In the genomic region with DNA sequence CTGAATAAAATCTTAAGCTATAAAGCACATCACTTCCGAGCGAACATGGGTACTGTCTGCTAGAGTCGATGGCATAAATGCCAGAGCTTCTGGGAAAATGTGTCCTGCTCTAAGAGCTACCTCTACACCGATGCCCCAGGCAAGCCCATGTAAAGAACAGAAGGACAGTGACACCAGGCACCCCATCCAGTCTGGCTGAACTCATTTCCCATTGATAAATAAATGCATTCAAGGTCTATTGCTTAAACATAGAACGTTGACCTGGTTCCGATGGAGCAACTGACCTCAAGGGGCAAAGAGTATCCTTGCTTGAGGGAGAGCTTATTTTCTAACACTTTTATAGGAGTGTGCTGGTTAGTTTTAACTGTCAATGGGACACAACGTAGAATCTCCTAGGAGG, we compare ENCODE assay signal across 22 mouse cellular contexts. TPM values are rescaled to one million over a fixed set of nuclear protein-coding genes. Genes with fewer than 3 reads are reported as not detected.
DNase-seq lines count a peak whose midpoint lies in the region; ATAC-seq and TF ChIP-seq lines count a peak whose summit lies in the region.
"Had no signal": no experiment of that assay in that cellular context is flagged by ENCODE, and none has a peak within 500 bp of the region (broad histone marks: within the 10 kb centered on the region; RNA-seq: fewer than 3 reads in every experiment).

No protein-coding gene starts in this region.

- 94% methylated on average over 7 of the region's 7 CpGs for WGBS in forebrain, embryonic 11.5 days
- WGBS in forebrain, embryonic 16.5 days, result 92% methylated on average over 7 of the region's 7 CpGs
- WGBS in liver, adult 2 months, result 18% methylated on average over 7 of the region's 7 CpGs
- WGBS in liver, embryonic 11.5 days, result 87% methylated on average over 7 of the region's 7 CpGs
- 71% methylated on average over 7 of the region's 7 CpGs for WGBS in liver, embryonic 15.5 days (ENCODE audit: insufficient replicate concordance)
- WGBS in liver, postnatal 0 days (ENCODE audit: insufficient replicate concordance), result 70% methylated on average over 7 of the region's 7 CpGs

- no peaks in the 10 kb centered on the region for H3K36me3 ChIP-seq in forebrain, embryonic 11.5 days (ENCODE audit: control insufficient read depth, insufficient read depth, low read length)
- no peaks in the 10 kb centered on the region for H3K36me3 ChIP-seq in forebrain, embryonic 16.5 days (ENCODE audit: control insufficient read depth, insufficient read depth)
- no peaks in the 10 kb centered on the region for H3K36me3 ChIP-seq in liver, adult 2 months (ENCODE audit: control insufficient read depth, insufficient read depth, low read length)
- H3K36me3 ChIP-seq in liver, embryonic 11.5 days (ENCODE audit: control insufficient read depth, insufficient read depth, low read length), result no peaks in the 10 kb centered on the region
- H3K36me3 ChIP-seq in liver, embryonic 15.5 days (replicated peaks), result no peaks in the 10 kb centered on the region
- no peaks in the 10 kb centered on the region for H3K36me3 ChIP-seq in liver, postnatal 0 days (replicated peaks; ENCODE audit: insufficient read depth, low read length)
- H3K36me3 ChIP-seq: embryonic facial prominence, embryonic 10.5 days; embryonic facial prominence, embryonic 12.5 days; forebrain, embryonic 12.5 days had no signal

- H3K27ac ChIP-seq in forebrain, embryonic 11.5 days (ENCODE audit: low read depth, low read length), result no peak overlapping the region
- H3K27ac ChIP-seq in forebrain, embryonic 16.5 days (ENCODE audit: low read length), result no peak overlapping the region
- no peak overlapping the region for H3K27ac ChIP-seq in liver, adult 2 months (replicated peaks; ENCODE audit: insufficient read depth, low read depth, low read length)
- no peak overlapping the region for H3K27ac ChIP-seq in liver, embryonic 11.5 days (ENCODE audit: low read depth, low read length)
- H3K27ac ChIP-seq in liver, embryonic 15.5 days (replicated peaks), result no peak overlapping the region; the same call in 1 of the 2 replicates
- H3K27ac ChIP-seq in liver, postnatal 0 days (ENCODE audit: low read depth), result peak overlapping the region; percentile 74
- H3K27ac ChIP-seq: embryonic facial prominence, embryonic 10.5 days; embryonic facial prominence, embryonic 12.5 days; forebrain, embryonic 12.5 days had no signal

- peak; percentile 57 for TF ChIP-seq EP300 in liver, postnatal 0 days (IDR thresholded peaks at IDR 0.05; ENCODE audit: low read depth)

- H3K79me2 ChIP-seq in liver, adult 2 months (ENCODE audit: control insufficient read depth, insufficient read depth, low read length), result no peaks in the 10 kb centered on the region; the same call in 1 of the 2 replicates

- no peaks in the 10 kb centered on the region for H3K4me1 ChIP-seq in forebrain, embryonic 11.5 days (replicated peaks; ENCODE audit: control insufficient read depth, insufficient read depth, low read length)
- H3K4me1 ChIP-seq in forebrain, embryonic 16.5 days (replicated peaks; ENCODE audit: control insufficient read depth, insufficient read depth, low read length), result 0 out of 2 replicates have a peak, but pooled peaks cover 2% of the 10 kb centered on the region
- H3K4me1 ChIP-seq in liver, adult 2 months (ENCODE audit: control insufficient read depth, insufficient read depth, low read length), result peaks cover 23% of the 10 kb centered on the region
- H3K4me1 ChIP-seq in liver, embryonic 11.5 days (replicated peaks; ENCODE audit: control insufficient read depth, insufficient read depth, low read length), result peaks cover 9% of the 10 kb centered on the region
- peaks cover 12% of the 10 kb centered on the region for H3K4me1 ChIP-seq in liver, embryonic 15.5 days (replicated peaks)
- peaks cover 8% of the 10 kb centered on the region; the same call in 1 of the 2 replicates for H3K4me1 ChIP-seq in liver, postnatal 0 days (ENCODE audit: insufficient read depth)
- H3K4me1 ChIP-seq: embryonic facial prominence, embryonic 12.5 days; forebrain, embryonic 12.5 days had no signal

- H3K4me2 ChIP-seq in forebrain, embryonic 11.5 days (ENCODE audit: low read depth, low read length, severe bottlenecking), result no peak overlapping the region
- no peak overlapping the region for H3K4me2 ChIP-seq in forebrain, embryonic 16.5 days (ENCODE audit: low read length)
- H3K4me2 ChIP-seq in liver, embryonic 11.5 days, result no peak overlapping the region
- no peak overlapping the region for H3K4me2 ChIP-seq in liver, embryonic 15.5 days
- H3K4me2 ChIP-seq in liver, postnatal 0 days (ENCODE audit: low read depth, low read length), result no peak overlapping the region
- H3K4me2 ChIP-seq: embryonic facial prominence, embryonic 12.5 days; forebrain, embryonic 12.5 days had no signal

- H3K9me3 ChIP-seq in forebrain, embryonic 11.5 days (ENCODE audit: control insufficient read depth, low read length), result no peaks in the 10 kb centered on the region
- no peaks in the 10 kb centered on the region; the same call in 1 of the 2 replicates for H3K9me3 ChIP-seq in forebrain, embryonic 16.5 days (ENCODE audit: control insufficient read depth, low read length)
- H3K9me3 ChIP-seq in liver, embryonic 11.5 days (ENCODE audit: control insufficient read depth, low read length), result peaks cover 2% of the 10 kb centered on the region; the same call in 1 of the 2 replicates
- no peaks in the 10 kb centered on the region for H3K9me3 ChIP-seq in liver, embryonic 15.5 days (replicated peaks)
- H3K9me3 ChIP-seq in liver, postnatal 0 days (ENCODE audit: low read length), result no peaks in the 10 kb centered on the region
- H3K9me3 ChIP-seq: embryonic facial prominence, embryonic 10.5 days; embryonic facial prominence, embryonic 12.5 days; forebrain, embryonic 12.5 days had no signal

- ATAC-seq in forebrain, embryonic 11.5 days (replicated peaks; ENCODE audit: low FRiP score), result no peak
- no peak for ATAC-seq in forebrain, embryonic 16.5 days
- ATAC-seq in liver, embryonic 11.5 days (replicated peaks; ENCODE audit: low FRiP score), result no peak
- ATAC-seq in liver, embryonic 15.5 days (ENCODE audit: insufficient read depth), result peak; percentile 32
- peak; percentile 77 for ATAC-seq in liver, postnatal 0 days
- ATAC-seq: forebrain, embryonic 14.5 days; forebrain, postnatal 0 days had no signal

- no peak for TF ChIP-seq POLR2A in liver, adult 2 months (IDR thresholded peaks at IDR 0.05; ENCODE audit: extremely low read depth, insufficient read depth, low read length)

- TF ChIP-seq CTCF in liver, adult 2 months (IDR thresholded peaks at IDR 0.05; ENCODE audit: low read depth, low read length), result no peak
- TF ChIP-seq CTCF in liver, postnatal 0 days (IDR thresholded peaks at IDR 0.05; ENCODE audit: low read depth), result no peak

- no peak overlapping the region for H3K4me3 ChIP-seq in forebrain, embryonic 11.5 days (ENCODE audit: low read depth, low read length)
- H3K4me3 ChIP-seq in forebrain, embryonic 16.5 days (replicated peaks; ENCODE audit: low read length), result no peak overlapping the region
- H3K4me3 ChIP-seq in liver, adult 2 months (ENCODE audit: insufficient read depth, low read depth, low read length), result no peak overlapping the region
- H3K4me3 ChIP-seq in liver, embryonic 11.5 days (ENCODE audit: low read depth, low read length), result no peak overlapping the region
- H3K4me3 ChIP-seq in liver, embryonic 15.5 days (replicated peaks), result no peak overlapping the region
- no peak overlapping the region for H3K4me3 ChIP-seq in liver, postnatal 0 days (ENCODE audit: low read depth, low read length)
- H3K4me3 ChIP-seq: embryonic facial prominence, embryonic 10.5 days; embryonic facial prominence, embryonic 12.5 days; forebrain, embryonic 12.5 days had no signal

- no peak overlapping the region for H3K9ac ChIP-seq in forebrain, embryonic 11.5 days (ENCODE audit: low read length)
- no peak overlapping the region for H3K9ac ChIP-seq in forebrain, embryonic 16.5 days (replicated peaks; ENCODE audit: low read depth, low read length)
- H3K9ac ChIP-seq in liver, adult 2 months (ENCODE audit: low read depth, low read length), result no peak overlapping the region
- no peak overlapping the region for H3K9ac ChIP-seq in liver, embryonic 11.5 days (ENCODE audit: low read depth, low read length)
- H3K9ac ChIP-seq in liver, embryonic 15.5 days, result no peak overlapping the region
- no peak overlapping the region for H3K9ac ChIP-seq in liver, postnatal 0 days (replicated peaks)
- H3K9ac ChIP-seq: embryonic facial prominence, embryonic 12.5 days; forebrain, embryonic 12.5 days; forebrain, postnatal 0 days had no signal

- no peaks in the 10 kb centered on the region for H3K27me3 ChIP-seq in forebrain, embryonic 11.5 days (ENCODE audit: control insufficient read depth, insufficient read depth, low read length)
- no peaks in the 10 kb centered on the region for H3K27me3 ChIP-seq in forebrain, embryonic 16.5 days (replicated peaks; ENCODE audit: control insufficient read depth, insufficient read depth, low read length)
- H3K27me3 ChIP-seq in liver, adult 2 months (ENCODE audit: control insufficient read depth, insufficient read depth, low read length), result no peaks in the 10 kb centered on the region
- no peaks in the 10 kb centered on the region for H3K27me3 ChIP-seq in liver, embryonic 11.5 days (replicated peaks; ENCODE audit: control insufficient read depth, insufficient read depth, low read length)
- no peaks in the 10 kb centered on the region for H3K27me3 ChIP-seq in liver, embryonic 15.5 days
- no peaks in the 10 kb centered on the region for H3K27me3 ChIP-seq in liver, postnatal 0 days (ENCODE audit: insufficient read depth, low read length)
- H3K27me3 ChIP-seq: embryonic facial prominence, embryonic 12.5 days; forebrain, embryonic 12.5 days had no signal

- DNase-seq in forebrain, embryonic 11.5 days (ENCODE audit: low spot score), result peak; percentile 33
- DNase-seq in liver, adult 2 months (ENCODE audit: extremely low read depth, low read depth, low spot score), result peak; percentile 98
- no peak for DNase-seq in liver, embryonic 11.5 days (ENCODE audit: low spot score)
- no peak for DNase-seq in liver
- no peak for DNase-seq in liver, postnatal 0 days
- no peak for DNase-seq in frontal cortex, adult 2 months (ENCODE audit: extremely low spot score in 1 of 2, low spot score in 1 of 2)
- DNase-seq: adrenal gland, adult 8-10 months; adrenal gland, postnatal 14 days; adrenal gland, postnatal 36 days; cerebellum, adult 11-12 months; cerebellum, adult 2 months; cerebellum, adult 9-10 months; cerebellum, postnatal 10 days; cerebellum, postnatal 25 days; forebrain, postnatal 0 days had no signal

RNA-seq across cellular contexts. Expression of gene Ddah1, which starts 30.6 kb away (rescaled TPM):
- polyA plus RNA-seq in forebrain, embryonic 11.5 days (2014; fragmentation: Nextera tagmentation; extraction: Ambion mirVana), result 71.2 and 84.3 TPM in 2 replicates
- polyA plus RNA-seq in forebrain, embryonic 16.5 days (2015; fragmentation: Nextera tagmentation; extraction: Ambion mirVana), result 145 and 150 TPM in 2 replicates
- 43.1 and 50.7 TPM in 2 replicates for total RNA-seq in liver, adult 2 months (2014; rRNA removed)
- polyA plus RNA-seq in liver, adult 2 months (2012; rRNA removed), result 80.8 and 86.1 TPM in 2 replicates
- polyA plus RNA-seq in liver, embryonic 11.5 days (2014; fragmentation: Nextera tagmentation; extraction: Ambion mirVana), result 47.3 and 50.2 TPM in 2 replicates
- polyA plus RNA-seq in liver, embryonic 15.5 days (2015; fragmentation: Nextera tagmentation; extraction: Ambion mirVana), result 44.5 and 47.4 TPM in 2 replicates
- 45.1 and 60.8 TPM in 2 replicates for polyA plus RNA-seq in liver, postnatal 0 days (2015; fragmentation: Nextera tagmentation; extraction: Ambion mirVana)
- 89.1 and 90.1 TPM in 2 replicates for polyA plus RNA-seq in frontal cortex, adult 2 months (2012; rRNA removed)
- total RNA-seq: MEL had no signal

Comparison
In these comparisons a context has a peak if more than half of its experiments do, and no peak if none do; other contexts are left out.
1. ATAC-seq: peak in liver, embryonic 15.5 days (single experiment) and liver, postnatal 0 days (single experiment); none in forebrain, embryonic 11.5 days (single experiment), forebrain, embryonic 16.5 days (single experiment) and liver, embryonic 11.5 days (single experiment).
2. DNase-seq: peak in forebrain, embryonic 11.5 days (single experiment) and liver, adult 2 months (single experiment); none in liver, embryonic 11.5 days (single experiment), liver (single experiment), liver, postnatal 0 days (single experiment) and frontal cortex, adult 2 months (0 of 2).